Mouse (Mus musculus): ENCODE measurements around the gene Ccl28. TPM values are rescaled to one million over a fixed set of nuclear protein-coding genes. Genes with fewer than 3 reads are reported as not detected.

Gene Ccl28
- polyA plus RNA-seq, 1 experiment from 2014 or later = 0.26 TPM

DNA sequence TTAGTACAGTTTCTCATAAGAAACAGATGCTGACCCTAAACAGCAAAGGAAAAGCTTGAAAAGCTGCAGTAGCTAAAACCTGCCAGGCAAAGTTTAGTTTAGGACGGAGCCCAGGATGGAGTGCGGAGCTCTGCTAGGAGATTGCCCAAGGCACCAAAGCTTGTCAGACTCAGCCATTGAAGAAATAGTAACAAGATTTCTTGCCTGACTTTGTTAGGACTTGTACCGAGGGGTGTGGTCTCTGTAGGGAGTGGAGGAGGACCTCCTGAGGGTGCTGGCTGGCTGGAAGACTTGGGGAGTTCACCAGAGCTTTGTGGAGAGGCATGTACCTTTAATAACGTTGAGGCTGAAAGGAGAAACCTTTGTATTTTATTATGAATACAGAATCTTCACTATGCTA, 72.1 kb downstream of the Ccl28 start:
- Histone ChIP-seq H3K4me1 (replicated peaks) (peaks cover 13% of the 10 kb centered on the region), H3K36me3 (peaks cover 18% of the 10 kb centered on the region), H3K4me3 (replicated peaks) (no peak overlapping the region), H3K9me3 (no peaks in the 10 kb centered on the region), H3K9ac (no peak overlapping the region), H3K27me3 (replicated peaks) (no peaks in the 10 kb centered on the region), H3K27ac (no peak overlapping the region), H3K4me2 (replicated peaks) (no peak overlapping the region; the same call in 1 of the 2 replicates)
- ATAC-seq = no peak
- WGBS = 65% methylated on average over 4 of the region's 4 CpGs

DNA sequence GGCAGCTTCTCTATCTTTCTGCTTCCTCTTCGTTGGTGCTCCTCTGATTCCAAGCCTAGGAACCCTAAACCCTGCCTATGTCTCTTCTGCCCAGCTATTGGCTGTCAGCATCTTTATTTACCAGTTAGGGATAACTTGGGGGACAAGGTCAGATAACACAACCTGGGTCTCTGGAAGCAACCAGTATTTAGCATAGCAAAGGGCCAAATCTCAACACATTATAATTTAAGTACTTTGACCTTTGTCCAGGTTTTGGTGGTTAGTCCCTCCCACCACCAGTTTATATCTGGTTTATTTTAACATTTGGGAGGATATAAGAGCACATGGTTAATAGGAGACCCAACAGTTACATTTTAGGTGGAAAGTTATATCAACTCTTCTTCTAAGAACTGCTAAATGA, 72.9 kb downstream of the Ccl28 start:
- 53% methylated on average over 1 of the region's 1 CpGs for WGBS
- ATAC-seq = no peak
- no peaks in the 10 kb centered on the region for H3K9me3 ChIP-seq
- no peaks in the 10 kb centered on the region for H3K27me3 ChIP-seq (replicated peaks)
- peaks cover 23% of the 10 kb centered on the region for H3K36me3 ChIP-seq
- no peak overlapping the region for H3K4me2 ChIP-seq (replicated peaks)
- peaks cover 13% of the 10 kb centered on the region for H3K4me1 ChIP-seq (replicated peaks)
- no peak overlapping the region for H3K4me3 ChIP-seq (replicated peaks)
- H3K9ac ChIP-seq = no peak overlapping the region
- H3K27ac ChIP-seq = no peak overlapping the region

DNA sequence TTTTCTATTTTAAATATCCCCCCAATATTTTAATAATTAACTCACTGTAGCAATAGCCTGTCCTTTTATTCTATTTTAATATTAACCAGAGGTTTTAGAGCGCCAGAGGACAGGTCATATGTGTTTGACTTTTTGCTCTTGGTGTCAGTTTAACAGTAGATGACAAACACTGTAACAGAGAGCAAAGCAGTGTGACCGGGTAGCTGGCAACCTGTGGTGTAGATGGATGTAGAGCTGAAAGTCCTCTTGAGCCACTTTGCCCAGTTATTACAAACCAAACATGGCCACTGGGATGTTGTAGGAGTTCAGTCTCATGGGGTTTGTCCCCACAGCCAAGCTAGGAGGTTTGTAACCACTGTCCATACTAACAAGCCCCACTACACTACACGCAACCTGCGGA, 74.8 kb downstream of the Ccl28 start:
- Histone ChIP-seq H3K4me1 (replicated peaks) (peaks cover 8% of the 10 kb centered on the region; the same call in 1 of the 2 replicates), H3K9me3 (no peaks in the 10 kb centered on the region), H3K4me2 (replicated peaks) (no peak overlapping the region), H3K4me3 (replicated peaks) (no peak overlapping the region), H3K36me3 (peaks cover 26% of the 10 kb centered on the region), H3K9ac (no peak overlapping the region), H3K27me3 (replicated peaks) (no peaks in the 10 kb centered on the region), H3K27ac (no peak overlapping the region)
- ATAC-seq = no peak
- 88% methylated on average over 4 of the region's 4 CpGs for WGBS

Other genes with a start within 250 kb of the Ccl28 start
- gene Paip1, start 195.2 kb upstream of the Ccl28 start, polyA plus RNA-seq (2015; fragmentation: Nextera tagmentation; extraction: Ambion mirVana) = 62.0 and 82.6 TPM in 2 replicates
- 46.4 and 48.3 TPM in 2 replicates for gene 4833420G17Rik, start 161.1 kb upstream of the Ccl28 start, polyA plus RNA-seq (2015; fragmentation: Nextera tagmentation; extraction: Ambion mirVana)
- 1.7 and 2.2 TPM in 2 replicates for gene Tmem267, start 135.8 kb upstream of the Ccl28 start, polyA plus RNA-seq (2015; fragmentation: Nextera tagmentation; extraction: Ambion mirVana)
- gene 3110070M22Rik, start 135.4 kb upstream of the Ccl28 start, polyA plus RNA-seq (2015; fragmentation: Nextera tagmentation; extraction: Ambion mirVana) = 1.3 and 1.7 TPM in 2 replicates
- 235 and 254 TPM in 2 replicates for gene Hmgcs1, start 66.6 kb downstream of the Ccl28 start, polyA plus RNA-seq (2015; fragmentation: Nextera tagmentation; extraction: Ambion mirVana)
- gene Nim1k, start 132.1 kb downstream of the Ccl28 start, polyA plus RNA-seq (2015; fragmentation: Nextera tagmentation; extraction: Ambion mirVana) = 0.54 and 0.63 TPM in 2 replicates
- 25.3 and 30.0 TPM in 2 replicates for gene Zfp131, start 167.1 kb downstream of the Ccl28 start, polyA plus RNA-seq (2015; fragmentation: Nextera tagmentation; extraction: Ambion mirVana)
- not detected in 2 replicates for gene AF067063, start 206.4 kb downstream of the Ccl28 start, polyA plus RNA-seq (2015; fragmentation: Nextera tagmentation; extraction: Ambion mirVana)
- gene D13Ertd608e, start 212.2 kb downstream of the Ccl28 start, polyA plus RNA-seq (2015; fragmentation: Nextera tagmentation; extraction: Ambion mirVana) = not detected in 2 replicates

Measured in intestine, embryonic 15.5 days (tissue).